Mouse (Mus musculus) kidney, adult 2 months (tissue): ENCODE data around the gene Gm45261. TPM values are rescaled to one million over a fixed set of nuclear protein-coding genes. Genes with fewer than 3 reads are reported as not detected.

ENCODE experiments used
- DNase-seq: peaks from one replicate; pipeline ENCODE4 v3.0.0; 2021
- H3K27ac ChIP-seq: fragments of 200-500 bp; 2 replicates; pipeline ENCODE4 v1.5.1; 2012; ENCODE audit warnings: low read depth, low read length, control low read depth, inconsistent platforms; ENCODE audit not compliant: insufficient read depth
- H3K27me3 ChIP-seq: fragments of 200-500 bp; replicated peaks from 2 replicates; pipeline ENCODE4 v1.6.1; 2012; ENCODE audit warnings: mild to moderate bottlenecking, moderate library complexity, low read length, inconsistent platforms; ENCODE audit not compliant: control insufficient read depth, insufficient read depth
- H3K36me3 ChIP-seq: fragments of 200-500 bp; 2 replicates; pipeline ENCODE4 v1.6.1; 2012; ENCODE audit warnings: mild to moderate bottlenecking, moderate library complexity, low read length, inconsistent platforms; ENCODE audit not compliant: control insufficient read depth, insufficient read depth
- H3K4me1 ChIP-seq: fragments of 200-500 bp; 2 replicates; pipeline ENCODE4 v1.6.1; 2011; ENCODE audit warnings: low read length; ENCODE audit not compliant: control insufficient read depth, insufficient read depth
- H3K4me3 ChIP-seq: fragments of 200-500 bp; 2 replicates; pipeline ENCODE4 v1.5.1; 2011; ENCODE audit warnings: mild to moderate bottlenecking, low read depth, low read length, control low read depth; ENCODE audit not compliant: insufficient read depth
- CTCF ChIP-seq: fragments of 200-500 bp; conservative IDR thresholded peaks from 2 replicates; pipeline ENCODE4 v1.5.1; 2011; ENCODE audit warnings: low read depth, mild to moderate bottlenecking, control low read depth, low read length, moderate library complexity, mixed read lengths; ENCODE audit not compliant: insufficient read depth, insufficient read length
- POLR2A ChIP-seq: fragments of 200-500 bp; IDR thresholded peaks from one replicate; pipeline ENCODE4 v1.6.1; 2011; ENCODE audit warnings: low read depth, low read length, control low read depth
- WGBS: fragments of 180-500 bp; shearing (Covaris S2); methylation state at CpG from one replicate; pipeline ENCODE4 v1.1.7; 2018; 5-methylcytosine and 5-hydroxymethylcytosine counted together
- polyA plus RNA-seq: library from polyadenylated mRNA; depleted of rRNA; stranded (reverse); fragments of >200 nt; gene quantifications from 2 replicates; pipeline ENCODE4 v1.2.3, GENCODE M21; 2012

Gene Gm45261
- polyA plus RNA-seq, 1 experiment, result not detected

DNA sequence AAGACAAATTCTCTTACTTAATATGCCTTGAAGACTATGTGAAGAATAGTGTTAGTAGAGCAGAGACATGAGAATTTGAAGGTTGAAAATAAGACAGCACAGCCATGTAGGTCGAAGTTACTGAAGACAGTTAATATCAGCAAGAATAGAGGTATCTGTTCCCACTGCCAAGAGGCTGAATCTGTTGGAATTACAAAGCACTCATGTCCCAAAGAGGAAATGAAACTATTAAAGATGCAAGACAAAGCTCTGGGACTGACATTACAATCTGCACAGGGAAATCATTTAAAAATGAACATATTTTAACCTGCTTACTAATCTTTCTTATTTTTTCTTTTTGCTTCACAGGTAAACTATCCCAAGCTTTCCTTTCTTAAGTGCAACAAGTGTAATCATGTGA, 13.7 kb upstream of the Gm45261 start:
- 59% methylated on average over 1 of the region's 1 CpGs for WGBS
- no peak overlapping the region for H3K27ac ChIP-seq
- H3K36me3 ChIP-seq, result no peaks in the 10 kb centered on the region
- no peaks in the 10 kb centered on the region for H3K27me3 ChIP-seq
- H3K4me3 ChIP-seq, result no peak overlapping the region
- no peaks in the 10 kb centered on the region for H3K4me1 ChIP-seq
- no peak for TF ChIP-seq CTCF
- no peak for TF ChIP-seq POLR2A
- DNase-seq, result no peak

DNA sequence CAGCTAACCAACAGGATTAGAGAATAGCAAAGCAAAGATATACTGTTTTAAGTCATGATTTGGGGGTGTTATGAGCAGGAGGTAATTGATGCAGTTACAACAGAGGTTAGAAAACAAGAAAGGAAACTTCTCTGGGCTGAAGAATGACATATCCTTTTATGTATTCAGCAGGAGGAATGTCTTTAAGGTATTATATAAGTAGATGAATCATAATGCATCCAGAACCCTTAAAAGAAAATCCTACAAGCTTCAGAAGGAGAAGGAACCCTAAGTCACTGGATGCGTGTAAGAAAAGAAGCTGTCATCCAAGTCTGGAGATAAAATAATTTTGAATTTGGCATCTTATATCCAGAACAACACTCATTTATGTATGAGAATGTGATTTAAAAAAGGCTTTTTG, 11.1 kb upstream of the Gm45261 start:
- WGBS, result 98% methylated on average over 1 of the region's 1 CpGs
- no peak for DNase-seq
- Histone ChIP-seq H3K27me3 (no peaks in the 10 kb centered on the region), H3K4me3 (no peak overlapping the region), H3K36me3 (no peaks in the 10 kb centered on the region), H3K4me1 (no peaks in the 10 kb centered on the region), H3K27ac (no peak overlapping the region)
- TF ChIP-seq CTCF, result no peak
- no peak for TF ChIP-seq POLR2A

- WGBS, result 76% methylated on average over 1 of the region's 1 CpGs
- no peak overlapping the region for H3K27ac ChIP-seq
- H3K27me3 ChIP-seq, result no peaks in the 10 kb centered on the region
- H3K4me1 ChIP-seq, result no peaks in the 10 kb centered on the region
- no peak overlapping the region for H3K4me3 ChIP-seq
- TF ChIP-seq POLR2A (no peak), CTCF (no peak)
- DNase-seq, result no peak
- H3K36me3 ChIP-seq, result no peaks in the 10 kb centered on the region
Measured at GRCm38 (mm10) chr1:80459923-80460322, 1.3 kb downstream of the Gm45261 start.

DNA sequence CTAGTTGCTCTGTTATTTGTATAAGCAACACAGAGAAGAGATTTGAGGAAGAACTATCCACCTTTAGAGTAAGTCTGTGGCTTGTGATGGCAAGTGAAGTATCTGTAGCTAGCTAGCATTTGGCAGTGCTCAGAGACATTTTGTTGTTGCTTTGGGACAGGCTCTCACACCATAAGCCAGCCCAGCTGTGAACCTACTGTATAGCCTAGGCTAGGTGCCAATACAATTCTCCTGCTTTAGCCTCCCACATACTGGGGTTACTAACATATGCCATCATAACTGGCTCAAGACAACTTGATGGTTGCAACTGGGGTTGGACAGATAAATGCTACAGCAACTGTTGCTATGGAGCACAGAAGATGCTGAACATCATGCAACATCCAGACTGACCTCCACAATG, 1.8 kb downstream of the Gm45261 start:
- H3K36me3 ChIP-seq, result no peaks in the 10 kb centered on the region
- TF ChIP-seq CTCF, result no peak
- no peak for TF ChIP-seq POLR2A
- H3K4me1 ChIP-seq, result no peaks in the 10 kb centered on the region
- H3K27ac ChIP-seq, result no peak overlapping the region
- no peak overlapping the region for H3K4me3 ChIP-seq
- no peaks in the 10 kb centered on the region for H3K27me3 ChIP-seq
- no peak for DNase-seq

- Histone ChIP-seq H3K27me3 (no peaks in the 10 kb centered on the region), H3K36me3 (no peaks in the 10 kb centered on the region), H3K27ac (no peak overlapping the region), H3K4me3 (no peak overlapping the region), H3K4me1 (no peaks in the 10 kb centered on the region)
- WGBS, result 78% methylated on average over 2 of the region's 2 CpGs
- no peak for TF ChIP-seq POLR2A
- TF ChIP-seq CTCF, result no peak
- DNase-seq, result no peak
Measured at GRCm38 (mm10) chr1:80453971-80454370, 7.3 kb downstream of the Gm45261 start.

DNA sequence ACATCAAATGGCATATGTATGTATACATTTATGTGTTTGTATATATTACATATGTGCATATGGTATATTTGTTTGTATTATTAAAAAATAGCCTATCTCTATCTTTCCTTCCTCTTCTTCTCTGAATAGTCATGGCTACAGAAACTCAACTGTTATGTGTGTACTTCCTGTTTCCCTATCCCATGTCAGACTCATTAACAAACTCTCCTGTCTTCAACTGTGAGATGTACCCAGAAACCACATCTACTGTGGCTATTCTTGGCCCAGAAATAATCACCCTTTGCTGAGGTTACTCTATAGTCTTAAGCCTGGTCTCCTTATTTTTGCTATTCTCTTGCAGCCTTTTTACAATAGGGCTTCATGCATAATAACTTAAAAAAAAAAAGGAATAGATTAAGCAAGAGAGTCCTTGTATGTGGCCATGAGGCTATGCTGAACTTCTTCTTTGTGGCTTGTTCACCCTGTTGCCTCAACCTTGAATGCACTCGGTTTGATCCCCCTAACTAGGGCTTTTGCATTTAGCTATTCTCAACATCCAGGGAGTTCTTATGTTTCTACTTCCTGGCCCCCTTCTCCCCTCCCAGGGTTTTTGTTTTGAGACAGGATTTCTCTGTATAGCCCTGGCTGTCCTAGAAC, 9.2 kb downstream of the Gm45261 start:
- Histone ChIP-seq H3K27ac (no peak overlapping the region), H3K4me3 (no peak overlapping the region), H3K27me3 (no peaks in the 10 kb centered on the region), H3K36me3 (no peaks in the 10 kb centered on the region), H3K4me1 (no peaks in the 10 kb centered on the region)
- TF ChIP-seq CTCF (no peak), POLR2A (no peak)
- DNase-seq, result no peak
- WGBS, result 75% methylated on average over 1 of the region's 1 CpGs

- WGBS, result 63% methylated on average over 1 of the region's 1 CpGs
- H3K4me3 ChIP-seq, result no peak overlapping the region
- TF ChIP-seq CTCF, result no peak
- no peak for TF ChIP-seq POLR2A
- no peak overlapping the region for H3K27ac ChIP-seq
- no peaks in the 10 kb centered on the region for H3K36me3 ChIP-seq
- H3K27me3 ChIP-seq, result no peaks in the 10 kb centered on the region
- H3K4me1 ChIP-seq, result no peaks in the 10 kb centered on the region
- no peak for DNase-seq
Measured at GRCm38 (mm10) chr1:80447554-80447953, 13.7 kb downstream of the Gm45261 start.
